Mouse (Mus musculus): ENCODE measurements at regions not wholly inside any gene's neighbourhood (a gene's known extent, or its start where the extent isn't known, plus 50 kb on each side); places are given as distances from the start of the nearest gene placed in this dataset.

GRCm38 (mm10) chr4:3063966-3064365 is 103.2 kb upstream of the Vmn1r2 start:
- TF ChIP-seq POLR2A (IDR thresholded peaks at IDR 0.05; ENCODE audit: borderline replicate concordance, control insufficient read depth, low read depth, low read length): no peak
- no peak for TF ChIP-seq CTCF (IDR thresholded peaks at IDR 0.05; ENCODE audit: control insufficient read depth, insufficient read depth, low read length)

All from bone marrow, adult 2 months (tissue).